Mouse (Mus musculus) lung, adult 2 months (tissue): ENCODE measurements at regions not wholly inside any gene's neighbourhood (a gene's known extent, or its start where the extent isn't known, plus 50 kb on each side); places are given as distances from the start of the nearest gene placed in this dataset.

ENCODE experiments used
- DNase-seq: peaks from one replicate; pipeline ENCODE4 v3.0.0; 2022
- H3K4me1 ChIP-seq: fragments of 200-500 bp; 2 replicates; pipeline ENCODE4 v1.6.1; 2011; ENCODE audit warnings: low read length; ENCODE audit not compliant: control insufficient read depth, insufficient read depth
- H3K4me3 ChIP-seq: fragments of 200-500 bp; replicated peaks from 2 replicates; pipeline ENCODE3; 2011; ENCODE audit warnings: low read depth, mild to moderate bottlenecking, control low read depth, low read length; ENCODE audit errors: extremely low read depth
- CTCF ChIP-seq: fragments of 200-500 bp; IDR thresholded peaks from 2 replicates; pipeline ENCODE4 v1.5.1; 2011; ENCODE audit warnings: mild to moderate bottlenecking, low read length, control low read depth; ENCODE audit not compliant: insufficient read depth
- POLR2A ChIP-seq: fragments of 200-500 bp; IDR thresholded peaks from 2 replicates; pipeline ENCODE4 v1.6.1; 2011; ENCODE audit warnings: low read depth, mild to moderate bottlenecking, control low read depth, low read length, borderline replicate concordance; ENCODE audit errors: extremely low read depth
- WGBS: fragments of 180-500 bp; shearing (Covaris S2); methylation state at CpG from one replicate; pipeline ENCODE4 v1.1.7; 2018; 5-methylcytosine and 5-hydroxymethylcytosine counted together

- no peak overlapping the region for H3K4me3 ChIP-seq
- 87% methylated on average over 7 of the region's 7 CpGs for WGBS
- DNase-seq: no peak
- TF ChIP-seq POLR2A: no peak
- no peak for TF ChIP-seq CTCF
- no peaks in the 10 kb centered on the region for H3K4me1 ChIP-seq
Observed at GRCm38 (mm10) chr8:80268910-80269460, 211.2 kb upstream of the Hhip start.

- no peak for DNase-seq
- Histone ChIP-seq H3K4me3 (no peak overlapping the region), H3K4me1 (no peaks in the 10 kb centered on the region)
- WGBS: 75% methylated on average over 2 of the region's 2 CpGs
- TF ChIP-seq POLR2A: no peak
Observed at GRCm38 (mm10) chr8:80264915-80265314, 207.1 kb upstream of the Hhip start.

GRCm38 (mm10) chr8:80263468-80263945 lies 205.7 kb upstream of the Hhip start:
- H3K4me3 ChIP-seq: no peak overlapping the region
- no peaks in the 10 kb centered on the region for H3K4me1 ChIP-seq
- no peak for TF ChIP-seq CTCF
- no peak for TF ChIP-seq POLR2A
- DNase-seq: no peak
- WGBS: 59% methylated on average over 11 of the region's 11 CpGs

GRCm38 (mm10) chr8:80262911-80263310 lies 205.1 kb upstream of the Hhip start:
- Histone ChIP-seq H3K4me3 (no peak overlapping the region), H3K4me1 (no peaks in the 10 kb centered on the region)
- no peak for DNase-seq
- TF ChIP-seq POLR2A: no peak
- no peak for TF ChIP-seq CTCF
- WGBS: 79% methylated on average over 3 of the region's 3 CpGs

GRCm38 (mm10) chr8:80253541-80253940 lies 195.7 kb upstream of the Hhip start:
- WGBS: 16% methylated on average over 4 of the region's 4 CpGs

GRCm38 (mm10) chr8:80251595-80251994 lies 193.8 kb upstream of the Hhip start:
- WGBS: 75% methylated on average over 3 of the region's 3 CpGs
- TF ChIP-seq POLR2A (no peak), CTCF (no peak)
- no peaks in the 10 kb centered on the region for H3K4me1 ChIP-seq

More at GRCm38 (mm10) chr8:80253541-80253940, 195.7 kb upstream of the Hhip start:
- H3K4me3 ChIP-seq: no peak overlapping the region
- DNase-seq: no peak
- no peak for TF ChIP-seq CTCF
- TF ChIP-seq POLR2A: no peak
- H3K4me1 ChIP-seq: no peaks in the 10 kb centered on the region

DNA sequence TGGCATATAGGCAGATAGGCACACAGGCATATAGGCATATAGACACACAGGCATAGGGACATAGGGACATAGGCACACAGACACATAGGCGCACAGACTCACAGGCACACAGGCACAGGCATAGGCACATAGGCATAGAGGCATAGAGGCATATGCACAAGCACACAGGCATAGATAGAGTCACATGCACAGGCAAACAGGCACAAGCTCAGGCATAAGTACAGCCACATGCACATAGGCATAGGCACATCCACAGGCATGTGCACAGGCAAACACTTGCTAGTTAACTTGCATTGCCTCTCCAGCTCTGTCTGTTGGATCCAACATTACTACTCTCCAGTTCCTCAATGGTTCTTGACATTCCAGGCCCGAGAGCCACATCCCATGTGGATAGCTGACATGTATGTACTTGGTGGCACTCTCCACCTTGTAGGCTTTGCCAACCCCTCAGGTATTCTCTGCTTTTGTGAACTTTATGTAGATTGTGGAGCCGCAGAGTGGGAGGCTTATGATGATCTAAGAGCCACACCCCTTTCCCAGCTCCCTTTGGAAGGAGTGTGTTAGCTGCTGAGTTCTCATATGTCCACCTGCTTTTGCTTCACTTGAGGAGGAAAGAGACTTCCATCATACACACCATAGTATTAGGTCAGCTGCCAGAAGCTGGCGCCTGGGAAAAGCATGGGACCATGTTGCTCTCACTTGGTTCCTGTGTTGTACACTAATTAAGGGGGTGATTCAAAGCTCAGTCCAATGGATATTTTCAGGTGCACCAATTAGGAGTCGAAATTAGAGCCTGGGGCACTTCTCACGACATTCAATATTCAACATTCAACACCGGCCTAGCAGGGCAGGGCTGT lies 192.7 kb upstream of the Hhip start:
- DNase-seq: no peak
- no peaks in the 10 kb centered on the region for H3K4me1 ChIP-seq
- TF ChIP-seq POLR2A: no peak
- TF ChIP-seq CTCF: no peak
- 84% methylated on average over 7 of the region's 7 CpGs for WGBS
- H3K4me3 ChIP-seq: no peak overlapping the region

More at GRCm38 (mm10) chr8:80251595-80251994, 193.8 kb upstream of the Hhip start:
- no peak overlapping the region for H3K4me3 ChIP-seq
- DNase-seq: no peak

DNA sequence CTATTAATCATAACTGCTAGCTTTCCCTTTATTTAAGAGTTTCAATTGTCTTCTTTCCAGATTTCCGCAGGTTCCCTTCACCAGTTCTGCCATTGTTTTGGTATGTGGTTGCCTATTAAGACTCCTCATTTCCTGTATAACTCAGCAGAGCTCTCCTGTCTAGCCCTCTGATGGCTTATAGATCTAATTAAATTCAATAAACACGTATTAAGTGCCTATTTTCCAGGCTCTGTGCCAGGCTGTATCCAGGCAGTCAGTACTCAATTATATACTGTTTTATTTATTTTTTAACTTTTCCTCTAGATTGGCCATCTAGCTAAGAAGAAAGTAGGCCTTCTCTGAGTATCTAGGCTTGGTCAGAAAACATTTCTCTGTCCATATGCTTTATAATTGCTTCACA lies 192.0 kb upstream of the Hhip start:
- 37% methylated on average over 2 of the region's 2 CpGs for WGBS
- Histone ChIP-seq H3K4me3 (no peak overlapping the region), H3K4me1 (peaks cover 2% of the 10 kb centered on the region; the same call in 1 of the 2 replicates)
- no peak for DNase-seq
- no peak for TF ChIP-seq POLR2A
- TF ChIP-seq CTCF: no peak

- H3K4me1 ChIP-seq: no peaks in the 10 kb centered on the region
- no peak for DNase-seq
- WGBS: 39% methylated on average over 4 of the region's 4 CpGs
- TF ChIP-seq POLR2A (no peak), CTCF (no peak)
- no peak overlapping the region for H3K4me3 ChIP-seq
Observed at GRCm38 (mm10) chr8:80239879-80240278, 182.1 kb upstream of the Hhip start.

DNA sequence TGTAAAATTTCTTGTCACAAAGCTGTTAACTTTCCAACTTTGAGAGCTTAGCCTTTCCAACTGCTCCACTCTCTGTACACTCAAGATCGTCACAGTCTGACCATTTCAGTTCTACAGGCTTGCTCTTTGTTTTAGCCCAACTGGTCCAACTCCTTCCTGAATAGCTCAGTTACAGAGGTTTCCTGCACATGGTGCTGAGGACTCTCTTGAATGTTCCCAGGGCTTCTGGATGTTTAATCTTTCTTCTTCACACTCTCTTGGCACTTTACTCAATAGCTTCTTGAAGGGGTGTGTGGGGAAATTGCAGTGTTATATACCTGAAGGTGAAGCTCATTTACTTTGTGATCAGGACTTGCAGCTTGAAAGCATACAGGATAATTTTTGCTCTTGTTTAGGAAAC lies 152.6 kb upstream of the Hhip start:
- WGBS: 43% methylated on average over 1 of the region's 1 CpGs
- H3K4me1 ChIP-seq: no peaks in the 10 kb centered on the region
- H3K4me3 ChIP-seq: no peak overlapping the region
- no peak for DNase-seq
- no peak for TF ChIP-seq POLR2A
- no peak for TF ChIP-seq CTCF
